Mouse (Mus musculus) limb, embryonic 12.5 days (tissue): ENCODE results near the gene Syt15. TPM values are rescaled to one million over a fixed set of nuclear protein-coding genes. Genes with fewer than 3 reads are reported as not detected.

ENCODE experiments used
- ATAC-seq: fragments of 200-750 bp; cut with Nextera tagmentation; 2 replicates; pipeline ENCODE4 v1.8.0; 2017; ENCODE audit warnings: low read depth, moderate TSS enrichment; ENCODE audit not compliant: insufficient number of reproducible peaks, insufficient read depth, low FRiP score, low TSS enrichment
- H3K27ac ChIP-seq: fragments of 300-500 bp; sonication (generic); 2 replicates; pipeline ENCODE4 v1.5.1; 2016; ENCODE audit warnings: mild to moderate bottlenecking, moderate library complexity
- H3K27me3 ChIP-seq: fragments of 300-500 bp; sonication (generic); 2 replicates; pipeline ENCODE4 v1.6.1; 2016; ENCODE audit warnings: mild to moderate bottlenecking, moderate library complexity
- H3K36me3 ChIP-seq: fragments of 300-500 bp; sonication (generic); 2 replicates; pipeline ENCODE4 v1.6.1; 2016; ENCODE audit warnings: mild to moderate bottlenecking, moderate library complexity
- H3K4me1 ChIP-seq: fragments of 300-500 bp; sonication (generic); replicated peaks from 2 replicates; pipeline ENCODE4 v1.6.1; 2016
- H3K4me2 ChIP-seq: fragments of 300-500 bp; sonication (generic); 2 replicates; pipeline ENCODE4 v1.6.1; 2016; ENCODE audit warnings: mild to moderate bottlenecking, moderate library complexity
- H3K4me3 ChIP-seq: fragments of 300-500 bp; sonication (generic); replicated peaks from 2 replicates; pipeline ENCODE4 v1.5.1; 2016; ENCODE audit warnings: mild to moderate bottlenecking
- H3K9ac ChIP-seq: fragments of 300-500 bp; sonication (generic); replicated peaks from 2 replicates; pipeline ENCODE4 v1.6.1; 2016; ENCODE audit warnings: mild to moderate bottlenecking, moderate library complexity
- H3K9me3 ChIP-seq: fragments of 300-500 bp; sonication (generic); 2 replicates; pipeline ENCODE4 v1.6.1; 2016; ENCODE audit warnings: mild to moderate bottlenecking, moderate library complexity
- WGBS: fragments of 180-500 bp; shearing (Covaris S2); methylation state at CpG from one replicate; pipeline ENCODE4 v1.1.7; 2016; 5-methylcytosine and 5-hydroxymethylcytosine counted together
- polyA plus RNA-seq: library from polyadenylated mRNA; unstranded; fragments of >200 nt; fragmentation: Nextera tagmentation; extraction: Ambion mirVana; gene quantifications from 2 replicates; pipeline ENCODE4 v1.2.1, GENCODE M21; 2016

Syt15 gene
- polyA plus RNA-seq, 1 experiment from 2014 or later: 0.16 TPM

GRCm38 (mm10) chr14:34207996-34208395 lies 11.4 kb upstream of the Syt15 start:
- ATAC-seq: no peak
- no peak overlapping the region for H3K9ac ChIP-seq
- no peaks in the 10 kb centered on the region for H3K36me3 ChIP-seq
- H3K4me2 ChIP-seq: no peak overlapping the region
- peaks cover under 1% of the 10 kb centered on the region; the same call in 1 of the 2 replicates for H3K27me3 ChIP-seq
- H3K27ac ChIP-seq: no peak overlapping the region
- no peaks in the 10 kb centered on the region for H3K9me3 ChIP-seq
- no peak overlapping the region for H3K4me3 ChIP-seq
- H3K4me1 ChIP-seq: no peaks in the 10 kb centered on the region
- WGBS: 65% methylated on average over 6 of the region's 6 CpGs

- H3K9ac ChIP-seq: no peak overlapping the region
- 49% methylated on average over 2 of the region's 2 CpGs for WGBS
Observed at GRCm38 (mm10) chr14:34208651-34209050, 10.7 kb upstream of the Syt15 start.

GRCm38 (mm10) chr14:34209080-34209479 lies 10.3 kb upstream of the Syt15 start:
- H3K4me1 ChIP-seq: no peaks in the 10 kb centered on the region
- no peak overlapping the region for H3K27ac ChIP-seq
- ATAC-seq: no peak
- no peak overlapping the region for H3K4me2 ChIP-seq
- no peak overlapping the region for H3K9ac ChIP-seq
- WGBS: 61% methylated on average over 4 of the region's 4 CpGs
- no peaks in the 10 kb centered on the region for H3K27me3 ChIP-seq
- H3K36me3 ChIP-seq: no peaks in the 10 kb centered on the region
- no peaks in the 10 kb centered on the region for H3K9me3 ChIP-seq
- no peak overlapping the region for H3K4me3 ChIP-seq

More at GRCm38 (mm10) chr14:34208651-34209050, 10.7 kb upstream of the Syt15 start:
- Histone ChIP-seq H3K4me3 (no peak overlapping the region), H3K4me1 (no peaks in the 10 kb centered on the region), H3K36me3 (no peaks in the 10 kb centered on the region), H3K4me2 (no peak overlapping the region), H3K27ac (no peak overlapping the region), H3K27me3 (no peaks in the 10 kb centered on the region), H3K9me3 (no peaks in the 10 kb centered on the region)
- ATAC-seq: no peak

GRCm38 (mm10) chr14:34209942-34210341 lies 9.5 kb upstream of the Syt15 start:
- no peak overlapping the region for H3K9ac ChIP-seq
- no peak overlapping the region for H3K4me3 ChIP-seq
- no peak overlapping the region for H3K4me2 ChIP-seq
- no peaks in the 10 kb centered on the region for H3K27me3 ChIP-seq
- no peaks in the 10 kb centered on the region for H3K36me3 ChIP-seq
- H3K27ac ChIP-seq: no peak overlapping the region
- no peaks in the 10 kb centered on the region for H3K9me3 ChIP-seq
- no peaks in the 10 kb centered on the region for H3K4me1 ChIP-seq
- no peak for ATAC-seq
- 87% methylated on average over 4 of the region's 4 CpGs for WGBS

GRCm38 (mm10) chr14:34215451-34216127 lies 3.8 kb upstream of the Syt15 start:
- no peak for ATAC-seq
- no peak overlapping the region for H3K27ac ChIP-seq
- 66% methylated on average over 6 of the region's 6 CpGs for WGBS

GRCm38 (mm10) chr14:34219786-34220198 lies 397 bp downstream of the Syt15 start:
- ATAC-seq: no peak
- H3K27me3 ChIP-seq: peaks cover 50% of the 10 kb centered on the region
- H3K4me1 ChIP-seq: peaks cover 8% of the 10 kb centered on the region
- H3K9ac ChIP-seq: peak overlapping the region; percentile 50; the same call in 1 of the 2 replicates
- no peaks in the 10 kb centered on the region for H3K36me3 ChIP-seq
- peak overlapping the region; percentile 69 for H3K4me2 ChIP-seq
- H3K4me3 ChIP-seq: peak overlapping the region; percentile 41
- H3K9me3 ChIP-seq: no peaks in the 10 kb centered on the region
- no peak overlapping the region for H3K27ac ChIP-seq
- WGBS: 3% methylated on average over 26 of the region's 29 CpGs

More at GRCm38 (mm10) chr14:34215451-34216127, 3.8 kb upstream of the Syt15 start:
- Histone ChIP-seq H3K9ac (no peak overlapping the region), H3K27me3 (peaks cover 35% of the 10 kb centered on the region), H3K36me3 (no peaks in the 10 kb centered on the region), H3K9me3 (no peaks in the 10 kb centered on the region), H3K4me3 (no peak overlapping the region), H3K4me1 (peaks cover 8% of the 10 kb centered on the region), H3K4me2 (no peak overlapping the region)

GRCm38 (mm10) chr14:34220426-34220825 lies 1.0 kb downstream of the Syt15 start:
- Histone ChIP-seq H3K4me1 (peaks cover 8% of the 10 kb centered on the region), H3K9me3 (no peaks in the 10 kb centered on the region), H3K4me3 (no peak overlapping the region; the same call in 1 of the 2 replicates), H3K4me2 (peak overlapping the region; percentile 69), H3K9ac (no peak overlapping the region), H3K27ac (no peak overlapping the region), H3K27me3 (peaks cover 50% of the 10 kb centered on the region), H3K36me3 (no peaks in the 10 kb centered on the region)
- WGBS: 74% methylated on average over 5 of the region's 5 CpGs
- ATAC-seq: no peak

- 64% methylated on average over 5 of the region's 5 CpGs for WGBS
- ATAC-seq: no peak
- H3K4me1 ChIP-seq: peaks cover 8% of the 10 kb centered on the region
- no peaks in the 10 kb centered on the region for H3K9me3 ChIP-seq
- H3K4me2 ChIP-seq: no peak overlapping the region
- H3K9ac ChIP-seq: no peak overlapping the region
- H3K27ac ChIP-seq: no peak overlapping the region
- H3K27me3 ChIP-seq: peaks cover 48% of the 10 kb centered on the region
- no peaks in the 10 kb centered on the region for H3K36me3 ChIP-seq
- H3K4me3 ChIP-seq: no peak overlapping the region
Observed at GRCm38 (mm10) chr14:34221416-34222077, 2.2 kb downstream of the Syt15 start.

- Histone ChIP-seq H3K4me3 (no peak overlapping the region), H3K9me3 (no peaks in the 10 kb centered on the region), H3K27me3 (peaks cover 37% of the 10 kb centered on the region), H3K27ac (no peak overlapping the region), H3K4me2 (no peak overlapping the region), H3K36me3 (no peaks in the 10 kb centered on the region), H3K4me1 (peaks cover 8% of the 10 kb centered on the region), H3K9ac (no peak overlapping the region)
- no peak for ATAC-seq
- 64% methylated on average over 5 of the region's 5 CpGs for WGBS
Observed at GRCm38 (mm10) chr14:34223362-34223898, 4.0 kb downstream of the Syt15 start.

- no peaks in the 10 kb centered on the region for H3K4me1 ChIP-seq
- H3K9me3 ChIP-seq: no peaks in the 10 kb centered on the region
- H3K9ac ChIP-seq: no peak overlapping the region
- 84% methylated on average over 9 of the region's 9 CpGs for WGBS
- no peak overlapping the region for H3K4me3 ChIP-seq
- no peaks in the 10 kb centered on the region for H3K36me3 ChIP-seq
- no peak for ATAC-seq
- H3K27me3 ChIP-seq: peaks cover 11% of the 10 kb centered on the region
- no peak overlapping the region for H3K27ac ChIP-seq
- H3K4me2 ChIP-seq: no peak overlapping the region
Observed at GRCm38 (mm10) chr14:34225986-34226385, 6.6 kb downstream of the Syt15 start.

GRCm38 (mm10) chr14:34226566-34226965 lies 7.2 kb downstream of the Syt15 start:
- ATAC-seq: no peak
- H3K4me3 ChIP-seq: no peak overlapping the region
- H3K36me3 ChIP-seq: no peaks in the 10 kb centered on the region
- no peak overlapping the region for H3K4me2 ChIP-seq
- no peaks in the 10 kb centered on the region for H3K4me1 ChIP-seq
- H3K9me3 ChIP-seq: 0 out of 2 replicates have a peak, but pooled peaks cover 3% of the 10 kb centered on the region
- peaks cover 6% of the 10 kb centered on the region for H3K27me3 ChIP-seq
- no peak overlapping the region for H3K9ac ChIP-seq
- WGBS: 62% methylated on average over 4 of the region's 4 CpGs
- H3K27ac ChIP-seq: no peak overlapping the region
